Mouse (Mus musculus): Measurements from ENCODE around the gene Sptbn2. TPM values are rescaled to one million over a fixed set of nuclear protein-coding genes. Genes with fewer than 3 reads are reported as not detected.

Sptbn2 gene
- polyA plus RNA-seq (2015; fragmentation: Nextera tagmentation; extraction: Ambion mirVana) = 30.2 and 31.9 TPM in 2 replicates

- Histone ChIP-seq H3K9ac (replicated peaks) (peak within 1 kb of the TSS; percentile 93), H3K4me2 (replicated peaks) (peak within 1 kb of the TSS; percentile 59), H3K4me3 (peak within 1 kb of the TSS; percentile 90), H3K36me3 (no peaks in the 10 kb centered on the region), H3K27me3 (no peaks in the 10 kb centered on the region), H3K27ac (replicated peaks) (peak within 1 kb of the TSS; percentile 96), H3K9me3 (no peaks in the 10 kb centered on the region), H3K4me1 (peaks cover 39% of the 10 kb centered on the region)
- ATAC-seq (replicated peaks) = peak; percentile 54
- WGBS = 3% methylated on average over 13 of the region's 13 CpGs
These were observed at the start of gene Sptbn2 for GRCm38 (mm10) chr19:4711098-4711600. Gene Sptbn2, plus strand, starts transcription at chr19:4711167.

GRCm38 (mm10) chr19:4666815-4667214, 44.2 kb upstream of the Sptbn2 start:
- Histone ChIP-seq H3K9me3 (no peaks in the 10 kb centered on the region), H3K4me3 (no peak overlapping the region), H3K27me3 (no peaks in the 10 kb centered on the region), H3K4me1 (no peaks in the 10 kb centered on the region), H3K27ac (replicated peaks) (no peak overlapping the region), H3K4me2 (replicated peaks) (no peak overlapping the region), H3K9ac (replicated peaks) (no peak overlapping the region), H3K36me3 (no peaks in the 10 kb centered on the region)
- no peak for ATAC-seq (replicated peaks)

- Histone ChIP-seq H3K9ac (replicated peaks) (no peak overlapping the region), H3K9me3 (no peaks in the 10 kb centered on the region), H3K27me3 (no peaks in the 10 kb centered on the region), H3K36me3 (no peaks in the 10 kb centered on the region), H3K27ac (replicated peaks) (no peak overlapping the region), H3K4me1 (no peaks in the 10 kb centered on the region), H3K4me2 (replicated peaks) (no peak overlapping the region), H3K4me3 (no peak overlapping the region)
- WGBS = 91% methylated on average over 4 of the region's 4 CpGs
- ATAC-seq (replicated peaks) = no peak
These were observed 40.2 kb upstream of the Sptbn2 start for GRCm38 (mm10) chr19:4670776-4671175.

GRCm38 (mm10) chr19:4672401-4672800, 38.6 kb upstream of the Sptbn2 start:
- H3K27me3 ChIP-seq = no peaks in the 10 kb centered on the region
- no peak for ATAC-seq (replicated peaks)
- no peaks in the 10 kb centered on the region for H3K4me1 ChIP-seq
- WGBS = 44% methylated on average over 6 of the region's 6 CpGs
- no peak overlapping the region for H3K4me3 ChIP-seq
- H3K9ac ChIP-seq (replicated peaks) = no peak overlapping the region
- no peaks in the 10 kb centered on the region for H3K9me3 ChIP-seq
- no peak overlapping the region for H3K27ac ChIP-seq (replicated peaks)
- H3K4me2 ChIP-seq (replicated peaks) = no peak overlapping the region
- no peaks in the 10 kb centered on the region for H3K36me3 ChIP-seq

GRCm38 (mm10) chr19:4694346-4694745, 16.6 kb upstream of the Sptbn2 start:
- H3K4me3 ChIP-seq = no peak overlapping the region
- no peak for ATAC-seq (replicated peaks)
- H3K9ac ChIP-seq (replicated peaks) = no peak overlapping the region
- no peaks in the 10 kb centered on the region for H3K36me3 ChIP-seq
- H3K4me1 ChIP-seq = peaks cover 19% of the 10 kb centered on the region
- 0 out of 2 replicates have a peak, but pooled peaks cover 10% of the 10 kb centered on the region for H3K27me3 ChIP-seq
- H3K4me2 ChIP-seq (replicated peaks) = no peak overlapping the region
- H3K9me3 ChIP-seq = no peaks in the 10 kb centered on the region
- no peak overlapping the region for H3K27ac ChIP-seq (replicated peaks)
- 53% methylated on average over 3 of the region's 3 CpGs for WGBS

GRCm38 (mm10) chr19:4697121-4697520, 13.8 kb upstream of the Sptbn2 start:
- Histone ChIP-seq H3K4me3 (no peak overlapping the region), H3K27me3 (0 out of 2 replicates have a peak, but pooled peaks cover 10% of the 10 kb centered on the region), H3K36me3 (no peaks in the 10 kb centered on the region), H3K27ac (replicated peaks) (0 out of 2 replicates have a peak overlapping the region, but pooled peaks have one; percentile 93), H3K4me1 (peaks cover 21% of the 10 kb centered on the region), H3K9me3 (no peaks in the 10 kb centered on the region), H3K9ac (replicated peaks) (no peak overlapping the region), H3K4me2 (replicated peaks) (peak overlapping the region; percentile 71)
- WGBS = 82% methylated on average over 3 of the region's 3 CpGs
- ATAC-seq (replicated peaks) = no peak

GRCm38 (mm10) chr19:4697721-4698120, 13.2 kb upstream of the Sptbn2 start:
- peaks cover 21% of the 10 kb centered on the region for H3K4me1 ChIP-seq
- H3K27ac ChIP-seq (replicated peaks) = peak overlapping the region; percentile 93
- H3K4me2 ChIP-seq (replicated peaks) = peak overlapping the region; percentile 71
- no peaks in the 10 kb centered on the region for H3K9me3 ChIP-seq
- H3K9ac ChIP-seq (replicated peaks) = peak overlapping the region; percentile 73
- 72% methylated on average over 9 of the region's 9 CpGs for WGBS
- H3K27me3 ChIP-seq = 0 out of 2 replicates have a peak, but pooled peaks cover 10% of the 10 kb centered on the region
- peak overlapping the region; percentile 66 for H3K4me3 ChIP-seq
- H3K36me3 ChIP-seq = no peaks in the 10 kb centered on the region
- peak; percentile 53 for ATAC-seq (replicated peaks)

GRCm38 (mm10) chr19:4698205-4698677, 12.7 kb upstream of the Sptbn2 start, which contains the start of gene Gm960:
Gene Gm960, minus strand, starts transcription at chr19:4698668.
- Histone ChIP-seq H3K36me3 (no peaks in the 10 kb centered on the region), H3K4me2 (replicated peaks) (peak within 1 kb of the TSS; percentile 71), H3K27ac (replicated peaks) (peak within 1 kb of the TSS; percentile 93), H3K9me3 (no peaks in the 10 kb centered on the region), H3K4me1 (peaks cover 21% of the 10 kb centered on the region), H3K9ac (replicated peaks) (peak within 1 kb of the TSS; percentile 73), H3K4me3 (peak within 1 kb of the TSS; percentile 66), H3K27me3 (0 out of 2 replicates have a peak, but pooled peaks cover 10% of the 10 kb centered on the region)
- WGBS = under 1% methylated on average over 39 of the region's 40 CpGs
- peak; percentile 94 for ATAC-seq (replicated peaks)

- Histone ChIP-seq H3K9me3 (no peaks in the 10 kb centered on the region), H3K4me1 (peaks cover 21% of the 10 kb centered on the region), H3K9ac (replicated peaks) (peak overlapping the region; percentile 73; the same call in 1 of the 2 replicates), H3K27me3 (0 out of 2 replicates have a peak, but pooled peaks cover 10% of the 10 kb centered on the region), H3K27ac (replicated peaks) (peak overlapping the region; percentile 93), H3K36me3 (no peaks in the 10 kb centered on the region), H3K4me2 (replicated peaks) (peak overlapping the region; percentile 71), H3K4me3 (peak overlapping the region; percentile 66)
- WGBS = 29% methylated on average over 8 of the region's 8 CpGs
- no peak; the same call in 1 of the 2 replicates for ATAC-seq (replicated peaks)
These were observed 12.1 kb upstream of the Sptbn2 start for GRCm38 (mm10) chr19:4698856-4699255.

- H3K27ac ChIP-seq (replicated peaks) = no peak overlapping the region
- WGBS = 78% methylated on average over 5 of the region's 5 CpGs
- no peak overlapping the region for H3K9ac ChIP-seq (replicated peaks)
- ATAC-seq (replicated peaks) = no peak
- 0 out of 2 replicates have a peak, but pooled peaks cover 2% of the 10 kb centered on the region for H3K27me3 ChIP-seq
- no peaks in the 10 kb centered on the region for H3K36me3 ChIP-seq
- no peak overlapping the region for H3K4me3 ChIP-seq
- H3K9me3 ChIP-seq = no peaks in the 10 kb centered on the region
- peaks cover 21% of the 10 kb centered on the region for H3K4me1 ChIP-seq
- no peak overlapping the region for H3K4me2 ChIP-seq (replicated peaks)
These were observed 11.1 kb upstream of the Sptbn2 start for GRCm38 (mm10) chr19:4699821-4700220.

GRCm38 (mm10) chr19:4700656-4701055, 10.3 kb upstream of the Sptbn2 start:
- Histone ChIP-seq H3K9ac (replicated peaks) (no peak overlapping the region), H3K36me3 (no peaks in the 10 kb centered on the region), H3K4me1 (peaks cover 21% of the 10 kb centered on the region), H3K27ac (replicated peaks) (no peak overlapping the region), H3K4me2 (replicated peaks) (no peak overlapping the region), H3K27me3 (0 out of 2 replicates have a peak, but pooled peaks cover 2% of the 10 kb centered on the region), H3K9me3 (no peaks in the 10 kb centered on the region), H3K4me3 (no peak overlapping the region)
- no peak for ATAC-seq (replicated peaks)
- WGBS = 74% methylated on average over 8 of the region's 8 CpGs

- Histone ChIP-seq H3K9me3 (no peaks in the 10 kb centered on the region), H3K27me3 (0 out of 2 replicates have a peak, but pooled peaks cover 2% of the 10 kb centered on the region), H3K4me1 (peaks cover 21% of the 10 kb centered on the region), H3K36me3 (no peaks in the 10 kb centered on the region), H3K4me2 (replicated peaks) (no peak overlapping the region), H3K27ac (replicated peaks) (no peak overlapping the region), H3K9ac (replicated peaks) (no peak overlapping the region), H3K4me3 (no peak overlapping the region)
- 79% methylated on average over 7 of the region's 7 CpGs for WGBS
- no peak for ATAC-seq (replicated peaks)
These were observed 9.7 kb upstream of the Sptbn2 start for GRCm38 (mm10) chr19:4701221-4701620.
